Mouse (Mus musculus) MN1 (cell line): Measurements from ENCODE around the gene Phf24.
"Not testable (repeated sequence)": the region's sequence is repeated elsewhere in the genome, so short reads cannot be mapped to it uniquely, and the experiment has no call there.

ENCODE experiments used
- DNase-seq: peaks from one replicate; pipeline ENCODE4 v3.0.0-alpha.2; 2016; ENCODE audit warnings: low spot score

Gene Phf24

DNA sequence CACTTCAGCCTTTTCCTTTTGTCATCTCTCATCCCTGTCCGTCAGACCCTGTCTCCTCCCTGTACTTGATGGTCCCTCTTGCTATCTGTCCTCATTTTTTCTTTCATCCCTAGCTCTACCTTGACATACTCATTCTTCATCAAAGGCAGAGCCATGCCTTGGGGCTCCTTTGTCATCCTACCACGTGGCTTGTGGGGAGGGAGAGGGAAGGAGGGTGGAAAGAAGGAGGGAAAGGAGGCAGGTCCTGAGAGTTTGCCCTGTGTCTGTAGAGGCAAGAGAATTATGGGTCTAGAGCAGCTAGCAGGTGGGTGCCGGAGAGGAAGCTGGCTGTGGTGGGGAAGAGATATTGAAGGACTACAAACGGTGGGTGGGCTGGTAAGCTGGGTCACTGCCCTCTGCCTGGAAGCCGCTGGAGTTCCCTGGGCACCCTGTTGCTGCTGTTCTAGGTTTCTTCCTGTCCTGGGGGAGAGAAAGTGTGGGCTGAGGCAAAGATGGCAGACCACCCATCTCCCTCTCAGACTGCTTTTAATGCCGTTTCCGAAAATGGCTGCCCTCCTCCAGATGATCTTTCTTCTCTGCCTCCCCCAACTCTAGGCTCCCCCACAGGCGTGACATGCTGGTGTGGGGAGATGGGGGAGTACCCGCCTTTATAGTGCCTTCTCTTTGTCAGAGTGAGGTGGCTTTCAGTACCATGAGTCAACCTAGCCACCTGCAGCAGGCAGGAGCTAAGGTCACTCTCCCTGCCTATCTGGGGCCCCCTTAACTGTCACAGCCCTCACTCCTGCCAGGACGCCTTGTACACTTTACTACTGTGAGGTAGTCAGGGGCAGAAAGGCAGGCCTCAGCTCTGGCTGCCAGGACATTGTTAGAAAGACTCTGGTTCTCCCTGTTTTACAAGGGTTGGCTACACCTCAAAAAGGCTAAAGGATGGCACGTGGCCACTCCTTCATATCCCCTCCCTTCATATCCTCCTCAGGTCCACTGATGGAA, 35.0 kb downstream of the Phf24 start:
- no peak for DNase-seq

DNA sequence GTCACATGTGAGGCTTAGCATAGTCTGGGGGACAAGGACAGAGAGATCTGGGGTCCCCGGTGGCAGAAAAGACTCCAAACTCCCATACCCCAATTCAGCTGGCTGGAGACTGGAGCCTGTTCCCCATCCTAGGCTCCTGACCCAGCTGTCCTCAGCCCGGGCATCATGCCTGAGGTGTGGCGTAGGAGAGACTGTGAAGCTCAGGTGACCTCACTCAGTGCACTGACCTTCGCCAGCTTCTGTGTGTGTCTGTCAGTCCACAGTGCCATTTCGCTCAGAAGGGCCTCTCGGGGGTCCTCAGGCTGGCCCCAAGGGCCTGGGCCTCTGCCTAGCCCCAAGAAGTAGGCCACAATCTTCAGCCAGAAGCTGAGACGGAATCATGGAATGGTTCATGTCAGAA, 36.1 kb downstream of the Phf24 start:
- DNase-seq = no peak

DNA sequence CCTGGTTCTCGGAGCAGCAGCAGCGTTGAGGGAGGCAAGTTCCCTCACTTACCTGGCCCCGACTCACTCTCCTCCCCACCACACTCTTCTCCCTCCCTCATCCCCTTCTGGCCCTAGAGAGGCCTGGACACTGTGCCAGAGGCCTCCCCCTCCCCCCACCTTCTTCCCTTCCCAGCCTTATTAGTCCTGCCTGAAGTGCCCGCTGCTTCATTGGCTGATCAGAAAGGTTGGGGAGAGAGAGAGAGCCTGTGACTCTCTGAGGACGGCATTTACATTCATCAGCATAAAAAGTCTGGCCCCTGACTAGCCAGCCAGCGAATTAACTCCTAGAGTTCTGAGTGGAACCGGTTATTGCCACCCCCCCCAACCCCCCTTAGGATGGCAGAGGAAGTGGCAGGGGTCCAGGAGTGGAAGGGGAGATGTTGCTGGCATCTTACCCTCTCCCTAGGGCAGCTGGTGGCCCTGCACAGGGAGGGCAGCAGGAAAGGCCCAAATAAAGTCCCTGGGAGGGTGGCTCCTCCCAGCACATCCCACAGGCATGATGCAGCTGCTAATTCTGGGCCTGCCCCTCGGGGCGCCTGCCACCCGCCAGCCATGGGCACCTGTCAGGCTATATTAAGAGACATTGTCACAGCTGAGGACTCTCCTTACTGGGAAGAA, 37.1 kb downstream of the Phf24 start:
- peak; percentile 70 for DNase-seq

DNA sequence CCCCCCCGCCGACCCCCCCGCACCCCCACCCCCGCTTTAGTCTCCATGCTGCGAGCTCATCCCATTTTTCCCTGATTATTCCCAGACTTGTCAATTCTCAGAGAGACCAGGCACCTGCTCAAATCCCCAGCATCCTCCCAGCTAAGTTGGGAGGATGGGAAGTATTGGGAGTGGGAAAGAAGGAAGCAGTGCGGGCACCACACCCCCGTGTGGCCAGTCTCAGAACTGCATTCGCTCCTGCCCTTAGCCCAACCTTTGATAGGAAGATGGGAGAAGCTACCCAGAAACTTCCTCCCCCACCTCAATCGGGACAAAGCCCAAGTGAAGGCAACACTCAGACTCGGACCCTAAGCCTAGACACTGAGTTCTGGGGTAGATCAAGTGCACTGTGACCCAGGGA, 37.8 kb downstream of the Phf24 start:
- peak; percentile 74 for DNase-seq

DNA sequence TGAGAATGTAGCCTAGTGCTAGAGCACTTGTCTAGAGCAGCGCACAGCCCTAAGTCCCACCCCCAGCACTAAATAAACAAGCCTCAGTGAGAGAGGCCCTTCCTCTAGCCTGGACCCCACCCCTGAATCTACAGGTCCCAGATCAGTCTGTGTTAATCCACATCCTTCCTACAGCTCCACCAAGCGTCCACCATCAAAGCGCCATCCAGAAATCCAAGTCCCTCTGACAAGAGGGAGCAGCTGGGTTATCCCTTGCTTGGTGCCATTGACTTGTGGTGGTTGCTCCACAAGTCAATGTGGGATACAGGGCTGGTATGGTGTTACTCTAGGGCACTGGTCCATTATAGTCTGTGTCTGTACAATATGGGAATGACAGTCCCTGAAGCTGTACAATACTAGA, 38.7 kb downstream of the Phf24 start:
- DNase-seq = no peak

DNA sequence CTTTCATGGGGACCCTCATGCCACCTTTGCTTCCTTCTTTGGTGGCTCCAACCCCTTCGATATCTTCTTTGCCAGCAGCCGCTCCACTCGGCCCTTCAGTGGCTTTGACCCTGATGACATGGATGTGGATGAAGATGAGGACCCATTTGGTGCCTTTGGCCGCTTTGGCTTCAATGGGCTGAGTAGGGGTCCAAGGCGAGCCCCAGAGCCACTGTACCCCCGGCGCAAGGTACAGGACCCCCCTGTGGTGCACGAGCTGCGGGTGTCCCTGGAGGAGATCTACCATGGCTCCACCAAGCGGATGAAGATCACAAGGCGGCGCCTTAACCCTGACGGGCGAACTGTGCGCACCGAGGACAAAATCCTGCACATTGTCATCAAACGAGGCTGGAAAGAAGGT, 40.1 kb downstream of the Phf24 start:
- no peak for DNase-seq

DNA sequence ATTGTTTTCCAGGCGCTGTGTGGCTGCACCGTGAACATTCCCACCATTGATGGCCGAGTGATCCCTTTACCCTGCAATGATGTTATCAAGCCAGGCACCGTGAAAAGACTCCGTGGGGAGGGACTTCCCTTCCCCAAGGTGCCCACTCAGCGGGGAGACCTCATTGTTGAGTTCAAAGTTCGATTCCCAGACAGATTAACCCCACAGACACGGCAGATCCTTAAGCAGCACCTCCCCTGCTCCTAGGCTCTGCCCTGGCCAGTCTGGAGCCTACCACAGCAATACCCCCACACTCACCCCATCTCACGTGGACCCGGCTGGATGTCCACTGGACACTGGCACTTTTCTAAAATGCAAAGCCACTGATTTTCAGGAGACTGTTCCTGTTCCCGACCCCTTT, 40.8 kb downstream of the Phf24 start:
- no peak for DNase-seq

DNA sequence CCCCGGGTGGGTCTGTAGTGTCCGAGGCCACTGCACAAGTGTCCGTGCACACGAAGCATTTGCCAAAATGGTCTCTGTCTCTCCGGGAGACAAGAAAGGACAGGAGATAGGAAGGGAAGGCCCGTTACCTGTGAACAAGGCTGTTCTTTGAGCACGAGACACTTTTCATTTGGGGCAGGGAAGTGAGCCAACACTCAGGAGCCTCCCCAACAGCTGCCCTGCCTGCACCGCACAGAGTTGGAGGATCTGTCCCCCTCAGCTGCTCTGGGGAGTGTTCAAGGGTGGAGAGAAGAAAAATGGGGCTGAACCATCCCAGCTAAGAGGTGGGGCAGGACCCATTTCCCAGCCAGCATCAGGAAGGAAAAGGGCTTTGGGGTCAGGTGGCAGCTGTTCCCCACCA, 41.5 kb downstream of the Phf24 start:
- no peak for DNase-seq

DNA sequence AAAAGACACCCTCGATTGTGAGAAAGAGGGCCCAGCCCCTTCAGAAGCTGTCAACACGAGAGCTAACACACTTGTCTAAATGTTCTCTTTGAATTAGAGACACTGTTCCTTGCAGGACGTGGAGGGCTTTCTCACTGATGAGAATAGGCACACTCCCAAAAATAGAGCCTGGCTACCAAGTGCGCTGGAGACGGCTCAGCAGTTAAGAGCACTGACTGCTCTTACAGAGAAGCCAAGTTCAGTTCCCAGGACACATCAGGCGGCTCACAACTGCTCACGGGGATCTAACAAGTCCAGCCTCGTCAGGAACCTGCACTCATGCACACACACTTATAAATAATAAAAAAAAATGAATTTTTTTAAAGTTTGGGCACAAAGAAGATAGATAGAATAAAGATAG, 42.5 kb downstream of the Phf24 start:
- DNase-seq = no peak

DNA sequence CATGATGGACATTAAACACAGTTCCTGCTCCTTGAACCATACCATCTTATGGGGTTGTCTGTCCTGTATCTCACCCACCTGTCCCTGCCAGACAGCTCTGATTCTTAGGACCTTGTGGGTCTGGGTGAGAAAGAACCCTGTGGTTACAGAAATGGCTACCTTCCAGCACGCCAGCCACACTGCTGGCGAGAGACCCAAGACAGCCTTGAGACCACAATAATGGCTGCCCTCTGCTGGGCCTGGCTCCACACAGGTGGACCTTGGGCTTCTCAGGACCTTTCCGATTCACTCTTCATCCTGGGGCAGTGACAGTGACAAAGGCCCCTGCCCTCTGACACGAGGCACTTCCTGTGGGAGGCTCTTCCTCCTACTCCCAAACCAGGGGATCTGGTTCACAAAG, 42.9 kb downstream of the Phf24 start:
- DNase-seq = no peak

DNA sequence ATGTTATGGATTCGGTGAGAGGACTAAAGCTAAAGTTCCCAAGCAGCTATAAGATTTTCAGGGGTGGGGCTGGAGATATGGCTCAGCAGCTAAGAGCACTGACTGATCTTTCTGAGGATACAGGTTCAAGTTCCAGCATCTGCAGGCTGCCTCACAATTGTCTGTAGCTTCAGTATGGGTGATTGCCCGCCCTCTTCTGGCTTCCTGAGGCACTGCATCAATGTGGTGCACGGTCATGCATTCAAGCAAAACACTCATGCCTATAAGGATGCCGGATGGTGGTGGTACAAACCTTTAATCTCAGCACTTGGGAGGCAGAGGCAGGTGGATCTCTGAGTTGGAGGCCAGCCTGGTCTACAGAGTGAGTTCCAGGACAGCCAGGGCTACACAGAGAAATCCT, 45.1 kb downstream of the Phf24 start:
- no peak for DNase-seq

DNA sequence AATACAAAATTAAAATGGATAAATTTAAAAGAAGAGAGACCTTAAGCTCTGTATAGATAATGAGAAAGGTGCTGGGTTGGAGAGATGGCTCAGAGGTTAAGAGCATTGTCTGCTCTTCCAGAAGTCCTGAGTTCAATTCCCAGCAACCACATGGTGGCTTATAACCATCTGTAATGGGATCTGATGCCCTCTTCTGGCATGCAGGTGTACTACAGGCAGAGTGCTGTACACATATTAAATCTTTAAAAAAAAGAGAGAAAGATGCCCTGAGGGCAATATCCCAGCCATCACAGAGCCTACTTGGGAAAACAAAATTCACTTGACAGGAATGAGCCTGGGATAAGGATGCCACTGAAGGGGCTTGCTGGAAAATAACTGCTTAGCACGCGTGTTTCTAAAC, 47.0 kb downstream of the Phf24 start:
- DNase-seq = no peak

DNA sequence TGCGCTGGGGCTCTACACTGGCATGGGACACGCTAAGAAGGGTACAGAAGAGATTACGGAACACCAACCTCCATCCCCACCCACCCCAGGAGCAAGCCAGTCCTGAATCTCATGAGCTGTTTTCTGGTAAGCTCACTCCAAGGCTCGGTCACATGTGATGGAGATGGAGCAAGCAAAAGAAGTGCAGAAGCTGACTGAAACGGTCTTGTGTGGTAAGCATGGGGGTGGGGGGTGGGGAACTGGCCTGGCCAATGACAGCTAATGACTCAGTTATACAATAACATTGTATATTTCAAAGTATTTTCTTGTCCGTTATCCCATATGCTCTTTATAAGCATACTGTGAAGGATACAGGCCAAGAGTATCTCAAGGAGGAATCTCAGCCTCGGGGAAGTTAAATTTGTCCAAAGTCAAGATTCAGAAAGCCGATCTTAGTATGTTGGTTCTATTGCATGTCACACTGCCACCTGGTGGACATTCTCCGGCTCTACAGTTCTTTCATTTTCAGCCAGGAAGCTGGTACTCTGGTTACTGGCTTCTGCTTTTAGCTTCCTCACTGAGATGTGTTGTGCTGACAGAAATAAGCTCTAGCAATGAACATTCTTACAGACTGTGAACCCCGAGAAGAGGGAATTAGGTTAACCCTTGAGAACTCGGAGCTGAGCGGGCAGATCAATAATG, 48.7 kb downstream of the Phf24 start:
- DNase-seq = peak; percentile 67

DNA sequence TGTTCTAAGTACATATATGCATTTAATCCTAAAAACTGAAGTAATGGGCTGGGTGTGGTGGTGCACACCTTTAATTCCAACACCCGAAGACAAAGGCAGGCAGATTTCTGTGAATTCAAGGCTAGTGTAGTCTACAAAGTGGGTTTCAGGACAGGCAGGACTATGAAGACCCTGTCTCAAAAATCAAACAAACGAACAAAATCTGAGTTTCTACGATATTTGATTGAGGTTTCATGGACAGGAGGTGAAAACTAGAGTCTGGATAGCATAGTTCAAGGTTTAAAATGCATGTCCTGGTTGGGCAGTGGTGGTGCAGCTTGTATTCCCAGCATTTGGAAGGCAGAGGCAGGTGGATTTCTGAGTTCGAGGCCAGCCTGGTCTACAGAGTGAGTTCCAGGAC, 52.8 kb downstream of the Phf24 start, which contains the start of gene 1700022I11Rik:
Gene 1700022I11Rik (plus strand): TSS at position 301 of the 400 bp plus-strand sequence.
- no peak for DNase-seq

DNA sequence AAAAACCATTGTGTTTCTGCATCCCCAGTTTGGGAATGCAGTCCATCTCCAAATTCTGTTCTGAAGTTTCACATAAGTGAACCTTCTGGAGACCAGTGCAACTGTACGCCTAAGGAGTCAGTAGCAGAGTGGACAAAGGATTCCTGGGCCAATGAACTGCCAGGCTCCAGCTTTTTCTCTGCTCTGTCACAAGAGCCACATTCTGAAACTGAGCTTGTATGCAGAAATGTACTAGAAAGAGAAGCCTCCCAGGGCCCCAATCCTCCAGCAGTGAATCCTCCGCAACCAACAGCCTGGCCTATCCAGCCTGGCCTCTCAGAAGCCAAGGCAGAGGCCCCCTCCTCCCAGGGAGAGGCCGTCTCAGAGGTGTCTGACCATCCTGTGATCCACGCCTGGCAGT, 56.5 kb downstream of the Phf24 start:
- DNase-seq = no peak

DNA sequence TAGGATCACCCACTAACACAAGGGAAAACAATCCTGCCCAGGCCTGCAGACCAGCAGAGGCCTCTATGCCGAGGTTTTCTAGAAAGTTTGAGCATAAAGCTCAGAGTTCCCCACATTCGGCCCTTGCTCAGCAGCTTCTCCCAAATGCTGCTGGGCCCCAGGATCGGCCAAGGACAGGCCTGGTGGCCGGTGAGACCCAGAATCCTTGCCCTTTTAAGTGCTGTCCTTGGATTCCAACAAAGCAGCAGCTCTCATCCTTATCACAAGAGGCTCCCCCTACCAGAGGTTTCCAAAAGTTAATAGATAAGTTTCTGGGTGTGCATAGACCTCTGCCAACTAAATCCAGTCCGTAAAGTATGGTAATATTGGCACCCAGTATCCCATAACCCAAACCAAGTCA, 57.4 kb downstream of the Phf24 start:
- no peak for DNase-seq

DNA sequence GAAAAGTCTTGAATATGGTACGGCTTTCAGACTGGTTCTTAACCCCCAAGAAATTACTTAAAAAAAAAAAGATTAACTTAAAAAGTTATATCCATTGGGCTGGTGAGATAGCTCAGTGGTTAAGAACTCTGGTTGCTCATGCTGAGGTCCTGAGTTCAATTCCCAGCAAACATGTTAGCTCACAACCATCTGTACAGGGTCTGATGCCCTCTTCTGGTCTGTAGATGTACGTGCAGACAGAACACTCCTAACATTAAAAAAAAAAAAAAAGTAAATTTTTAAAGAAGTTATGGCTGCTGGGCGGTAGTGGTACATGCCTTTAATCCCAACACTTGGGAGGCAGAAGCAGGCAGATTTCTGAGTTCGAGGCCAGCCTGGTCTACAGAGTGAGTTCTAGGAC, 61.6 kb downstream of the Phf24 start:
- DNase-seq = no peak

DNA sequence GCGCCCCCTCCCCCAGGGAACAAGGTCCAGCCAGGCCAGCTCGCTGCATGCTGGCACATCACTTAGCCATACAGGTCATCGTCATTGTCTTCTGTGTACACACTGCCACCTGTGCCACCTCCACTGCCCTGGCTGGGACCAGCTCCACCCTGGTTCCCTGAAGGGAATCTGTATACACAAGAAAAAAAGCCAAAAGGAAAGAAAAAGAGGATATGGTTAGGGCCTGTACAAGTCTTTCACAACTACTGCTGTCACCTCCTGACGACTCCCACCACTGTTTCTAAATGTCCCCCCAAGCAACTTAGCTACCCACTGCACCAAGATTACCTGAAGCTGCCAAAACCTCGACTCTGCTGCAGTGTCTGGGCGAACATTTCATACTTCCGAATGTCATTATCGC, 64.0 kb downstream of the Phf24 start:
- DNase-seq = not testable (repeated sequence)

DNA sequence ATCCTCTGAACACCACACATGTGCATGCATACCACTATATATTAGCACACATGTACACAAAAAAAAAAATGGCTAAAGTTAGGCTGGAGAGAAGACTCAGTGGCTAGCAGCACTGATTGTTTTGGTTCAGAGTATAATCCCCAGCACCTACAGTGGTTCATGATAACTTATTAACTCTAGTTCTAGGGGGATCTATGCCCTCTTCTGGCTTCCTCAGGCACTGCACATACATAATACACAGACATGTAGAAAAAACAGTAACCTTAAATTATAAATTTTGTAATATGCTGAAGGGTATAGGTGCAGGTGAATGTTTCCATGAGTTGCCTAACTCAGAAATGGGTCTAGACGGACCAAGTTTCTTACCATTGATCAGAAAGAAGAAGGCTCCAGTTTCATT, 71.8 kb downstream of the Phf24 start:
- DNase-seq = no peak
